Mouse (Mus musculus): Measurements from ENCODE around the gene Blm. TPM values are rescaled to one million over a fixed set of nuclear protein-coding genes. Genes with fewer than 3 reads are reported as not detected.

The Blm gene
- polyA plus RNA-seq, 1 experiment from 2014 or later = 12.9 TPM

GRCm38 (mm10) chr7:80429661-80430060, 105.3 kb downstream of the Blm start:
- H3K36me3 ChIP-seq (ENCODE audit: control insufficient read depth, insufficient read depth, low read length) = no peaks in the 10 kb centered on the region
- no peaks in the 10 kb centered on the region for H3K4me1 ChIP-seq (ENCODE audit: control insufficient read depth, insufficient read depth, low read length)
- no peaks in the 10 kb centered on the region for H3K27me3 ChIP-seq (ENCODE audit: control insufficient read depth, insufficient read depth, low read length)
- no peak for ATAC-seq (ENCODE audit: low FRiP score, low TSS enrichment)
- H3K27ac ChIP-seq (replicated peaks; ENCODE audit: low read depth, low read length) = no peak overlapping the region
- H3K9me3 ChIP-seq (ENCODE audit: control insufficient read depth, low read length) = no peaks in the 10 kb centered on the region
- 92% methylated on average over 12 of the region's 12 CpGs for WGBS
- no peak overlapping the region for H3K4me3 ChIP-seq (replicated peaks; ENCODE audit: low read depth, low read length)
- DNase-seq = no peak
- no peak overlapping the region for H3K9ac ChIP-seq (replicated peaks; ENCODE audit: low read length)
- no peak overlapping the region for H3K4me2 ChIP-seq (ENCODE audit: low read length)

DNA sequence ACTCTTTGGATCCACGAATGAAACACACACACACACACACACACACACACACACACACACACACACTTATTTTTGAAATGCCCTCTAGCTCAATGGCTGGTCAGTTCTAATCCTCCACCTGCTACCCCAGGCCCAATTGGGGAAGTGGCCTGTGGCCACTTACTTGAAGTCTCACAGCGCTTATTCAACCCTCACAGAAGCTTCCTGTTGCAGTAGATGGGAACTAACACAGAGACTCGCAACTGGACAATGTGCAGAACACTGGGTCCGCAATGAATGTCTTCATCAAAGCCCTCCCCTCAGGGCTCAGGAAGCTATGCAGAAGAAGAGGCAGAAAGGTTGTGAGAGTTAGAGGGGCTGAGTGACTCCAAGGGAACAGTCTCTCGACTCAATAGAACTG, 107.2 kb downstream of the Blm start:
- H3K36me3 ChIP-seq (ENCODE audit: control insufficient read depth, insufficient read depth, low read length) = no peaks in the 10 kb centered on the region
- H3K4me3 ChIP-seq (replicated peaks; ENCODE audit: low read depth, low read length) = no peak overlapping the region
- no peak overlapping the region for H3K9ac ChIP-seq (replicated peaks; ENCODE audit: low read length)
- no peaks in the 10 kb centered on the region for H3K27me3 ChIP-seq (ENCODE audit: control insufficient read depth, insufficient read depth, low read length)
- no peaks in the 10 kb centered on the region for H3K9me3 ChIP-seq (ENCODE audit: control insufficient read depth, low read length)
- no peak overlapping the region for H3K4me2 ChIP-seq (ENCODE audit: low read length)
- 84% methylated on average over 5 of the region's 5 CpGs for WGBS
- no peak for ATAC-seq (ENCODE audit: low FRiP score, low TSS enrichment)
- no peak overlapping the region for H3K27ac ChIP-seq (replicated peaks; ENCODE audit: low read depth, low read length)
- H3K4me1 ChIP-seq (ENCODE audit: control insufficient read depth, insufficient read depth, low read length) = no peaks in the 10 kb centered on the region
- no peak for DNase-seq

- ATAC-seq (ENCODE audit: low FRiP score, low TSS enrichment) = no peak
- WGBS = 77% methylated on average over 7 of the region's 7 CpGs
Measured at GRCm38 (mm10) chr7:80426363-80426762, 108.6 kb downstream of the Blm start.

DNA sequence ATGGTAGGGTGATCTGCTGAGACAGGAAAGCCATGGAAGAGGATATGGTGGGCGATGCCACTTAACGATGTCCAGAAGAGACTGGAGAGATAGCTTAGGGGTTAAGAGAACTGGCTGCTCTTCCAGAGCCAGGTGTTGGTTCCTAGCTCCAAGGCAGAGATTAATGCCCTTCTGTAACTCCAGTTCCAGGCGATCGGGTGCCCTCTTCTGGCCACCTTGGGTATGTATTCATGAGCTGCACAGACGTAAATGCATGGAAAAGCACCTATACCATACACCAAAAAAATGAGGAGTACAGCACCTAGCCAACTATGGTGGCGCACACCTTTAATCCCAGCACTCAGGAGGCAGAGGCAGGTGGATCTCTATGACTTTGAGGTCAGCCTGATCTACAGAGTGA, 110.2 kb downstream of the Blm start:
- H3K9ac ChIP-seq (replicated peaks; ENCODE audit: low read length) = no peak overlapping the region
- no peaks in the 10 kb centered on the region for H3K9me3 ChIP-seq (ENCODE audit: control insufficient read depth, low read length)
- H3K4me1 ChIP-seq (ENCODE audit: control insufficient read depth, insufficient read depth, low read length) = no peaks in the 10 kb centered on the region
- no peaks in the 10 kb centered on the region for H3K27me3 ChIP-seq (ENCODE audit: control insufficient read depth, insufficient read depth, low read length)
- ATAC-seq (ENCODE audit: low FRiP score, low TSS enrichment) (no peak), DNase-seq (no peak)
- 84% methylated on average over 6 of the region's 6 CpGs for WGBS
- H3K4me2 ChIP-seq (ENCODE audit: low read length) = no peak overlapping the region
- H3K36me3 ChIP-seq (ENCODE audit: control insufficient read depth, insufficient read depth, low read length) = no peaks in the 10 kb centered on the region
- no peak overlapping the region for H3K27ac ChIP-seq (replicated peaks; ENCODE audit: low read depth, low read length)
- no peak overlapping the region for H3K4me3 ChIP-seq (replicated peaks; ENCODE audit: low read depth, low read length)

More at GRCm38 (mm10) chr7:80426363-80426762, 108.6 kb downstream of the Blm start:
- no peaks in the 10 kb centered on the region for H3K27me3 ChIP-seq (ENCODE audit: control insufficient read depth, insufficient read depth, low read length)
- H3K4me3 ChIP-seq (replicated peaks; ENCODE audit: low read depth, low read length) = no peak overlapping the region
- H3K4me2 ChIP-seq (ENCODE audit: low read length) = no peak overlapping the region
- DNase-seq = no peak
- H3K4me1 ChIP-seq (ENCODE audit: control insufficient read depth, insufficient read depth, low read length) = no peaks in the 10 kb centered on the region
- H3K27ac ChIP-seq (replicated peaks; ENCODE audit: low read depth, low read length) = no peak overlapping the region
- H3K9ac ChIP-seq (replicated peaks; ENCODE audit: low read length) = no peak overlapping the region
- no peaks in the 10 kb centered on the region for H3K36me3 ChIP-seq (ENCODE audit: control insufficient read depth, insufficient read depth, low read length)
- no peaks in the 10 kb centered on the region for H3K9me3 ChIP-seq (ENCODE audit: control insufficient read depth, low read length)

GRCm38 (mm10) chr7:80422759-80423480, 112.0 kb downstream of the Blm start:
- no peaks in the 10 kb centered on the region for H3K9me3 ChIP-seq (ENCODE audit: control insufficient read depth, low read length)
- H3K4me1 ChIP-seq (ENCODE audit: control insufficient read depth, insufficient read depth, low read length) = no peaks in the 10 kb centered on the region
- no peak overlapping the region for H3K4me3 ChIP-seq (replicated peaks; ENCODE audit: low read depth, low read length)
- H3K27ac ChIP-seq (replicated peaks; ENCODE audit: low read depth, low read length) = no peak overlapping the region
- H3K9ac ChIP-seq (replicated peaks; ENCODE audit: low read length) = no peak overlapping the region
- no peaks in the 10 kb centered on the region for H3K36me3 ChIP-seq (ENCODE audit: control insufficient read depth, insufficient read depth, low read length)
- ATAC-seq (ENCODE audit: low FRiP score, low TSS enrichment) (no peak), DNase-seq (peak; percentile 53)
- no peaks in the 10 kb centered on the region for H3K27me3 ChIP-seq (ENCODE audit: control insufficient read depth, insufficient read depth, low read length)
- H3K4me2 ChIP-seq (ENCODE audit: low read length) = peak overlapping the region; percentile 15; the same call in 1 of the 2 replicates
- 24% methylated on average over 20 of the region's 20 CpGs for whole genome bisulfite sequencing

DNA sequence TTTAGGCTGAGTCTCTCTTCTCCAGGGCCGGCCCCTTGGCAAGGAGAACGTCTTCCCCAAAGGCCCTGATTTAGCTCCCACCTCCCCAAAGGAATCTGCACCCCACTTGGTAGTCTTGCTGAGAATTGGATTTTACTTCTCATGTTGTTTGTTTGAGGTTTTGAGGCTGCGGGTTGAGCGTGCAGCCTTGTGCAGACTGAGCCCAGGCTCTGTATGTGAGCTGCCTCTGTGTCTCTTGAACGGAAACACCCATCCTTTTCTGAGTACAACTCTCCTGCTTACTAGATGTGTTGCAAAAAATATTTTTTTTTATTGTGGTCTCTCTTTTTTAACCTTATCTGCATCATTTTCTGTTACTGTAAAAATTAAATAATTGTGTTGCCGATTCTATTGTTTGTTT, 113.3 kb downstream of the Blm start:
- WGBS = 91% methylated on average over 6 of the region's 6 CpGs
- ATAC-seq (ENCODE audit: low FRiP score, low TSS enrichment) = no peak

DNA sequence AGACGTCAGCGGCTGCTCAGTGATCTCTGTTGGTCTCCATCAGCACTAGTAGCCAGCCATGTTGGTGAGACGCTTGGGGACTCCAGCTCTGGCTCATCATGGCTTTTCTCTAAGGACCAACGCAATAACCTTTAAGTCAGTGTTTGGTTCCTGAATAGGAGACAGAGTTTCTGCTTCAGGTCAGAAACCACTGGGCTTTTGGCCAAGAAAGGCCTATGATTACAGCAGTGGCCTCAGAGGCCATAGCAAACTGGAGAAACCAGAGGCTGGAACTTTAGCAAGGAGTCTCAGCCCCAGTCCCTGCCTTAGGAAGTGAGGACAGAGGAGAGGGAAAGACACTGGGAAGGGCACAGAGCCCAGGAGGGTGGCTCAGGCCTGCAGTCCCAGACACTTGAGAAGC, 114.3 kb downstream of the Blm start:
- no peak overlapping the region for H3K4me3 ChIP-seq (replicated peaks; ENCODE audit: low read depth, low read length)
- no peaks in the 10 kb centered on the region for H3K4me1 ChIP-seq (ENCODE audit: control insufficient read depth, insufficient read depth, low read length)
- H3K4me2 ChIP-seq (ENCODE audit: low read length) = no peak overlapping the region
- 89% methylated on average over 4 of the region's 4 CpGs for WGBS
- no peaks in the 10 kb centered on the region for H3K36me3 ChIP-seq (ENCODE audit: control insufficient read depth, insufficient read depth, low read length)
- H3K9ac ChIP-seq (replicated peaks; ENCODE audit: low read length) = no peak overlapping the region
- H3K9me3 ChIP-seq (ENCODE audit: control insufficient read depth, low read length) = no peaks in the 10 kb centered on the region
- no peaks in the 10 kb centered on the region for H3K27me3 ChIP-seq (ENCODE audit: control insufficient read depth, insufficient read depth, low read length)
- no peak overlapping the region for H3K27ac ChIP-seq (replicated peaks; ENCODE audit: low read depth, low read length)
- ATAC-seq (ENCODE audit: low FRiP score, low TSS enrichment) (no peak), DNase-seq (no peak)

More for the DNA sequence above, 113.3 kb downstream of the Blm start:
- H3K4me2 ChIP-seq (ENCODE audit: low read length) = no peak overlapping the region
- H3K9ac ChIP-seq (replicated peaks; ENCODE audit: low read length) = no peak overlapping the region
- no peak overlapping the region for H3K27ac ChIP-seq (replicated peaks; ENCODE audit: low read depth, low read length)
- DNase-seq = no peak
- no peaks in the 10 kb centered on the region for H3K9me3 ChIP-seq (ENCODE audit: control insufficient read depth, low read length)
- no peaks in the 10 kb centered on the region for H3K4me1 ChIP-seq (ENCODE audit: control insufficient read depth, insufficient read depth, low read length)
- no peaks in the 10 kb centered on the region for H3K36me3 ChIP-seq (ENCODE audit: control insufficient read depth, insufficient read depth, low read length)
- H3K4me3 ChIP-seq (replicated peaks; ENCODE audit: low read depth, low read length) = no peak overlapping the region
- H3K27me3 ChIP-seq (ENCODE audit: control insufficient read depth, insufficient read depth, low read length) = no peaks in the 10 kb centered on the region

DNA sequence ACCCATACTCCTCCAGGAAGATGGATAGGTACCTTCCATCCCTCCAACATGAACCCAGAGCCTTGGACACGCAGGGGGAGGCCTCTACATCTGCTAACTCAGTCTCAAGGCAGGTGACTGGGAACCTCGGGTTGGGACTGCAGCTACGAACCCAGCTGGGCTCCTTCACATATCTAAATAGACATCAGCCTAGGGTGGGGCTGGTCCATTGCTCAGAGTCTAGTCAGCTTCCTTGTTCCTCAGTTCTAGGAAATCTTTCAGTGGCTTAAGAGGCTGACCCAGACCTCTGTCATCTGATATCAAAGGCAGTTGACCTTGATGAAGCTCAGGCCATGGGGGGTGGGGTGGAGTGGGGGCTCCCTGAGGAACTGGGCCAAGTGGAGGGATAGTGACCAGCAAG, 115.6 kb downstream of the Blm start:
- Histone ChIP-seq H3K27ac (replicated peaks; ENCODE audit: low read depth, low read length) (no peak overlapping the region), H3K4me2 (ENCODE audit: low read length) (no peak overlapping the region), H3K4me1 (ENCODE audit: control insufficient read depth, insufficient read depth, low read length) (no peaks in the 10 kb centered on the region), H3K36me3 (ENCODE audit: control insufficient read depth, insufficient read depth, low read length) (no peaks in the 10 kb centered on the region), H3K9me3 (ENCODE audit: control insufficient read depth, low read length) (no peaks in the 10 kb centered on the region), H3K9ac (replicated peaks; ENCODE audit: low read length) (no peak overlapping the region), H3K4me3 (replicated peaks; ENCODE audit: low read depth, low read length) (no peak overlapping the region), H3K27me3 (ENCODE audit: control insufficient read depth, insufficient read depth, low read length) (no peaks in the 10 kb centered on the region)
- WGBS = 68% methylated on average over 3 of the region's 3 CpGs
- ATAC-seq (ENCODE audit: low FRiP score, low TSS enrichment) (no peak), DNase-seq (no peak)

- ATAC-seq (ENCODE audit: low FRiP score, low TSS enrichment) = no peak
- no peak overlapping the region for H3K4me2 ChIP-seq (ENCODE audit: low read length)
- H3K4me1 ChIP-seq (ENCODE audit: control insufficient read depth, insufficient read depth, low read length) = no peaks in the 10 kb centered on the region
- H3K4me3 ChIP-seq (replicated peaks; ENCODE audit: low read depth, low read length) = no peak overlapping the region
- H3K9ac ChIP-seq (replicated peaks; ENCODE audit: low read length) = no peak overlapping the region
- no peaks in the 10 kb centered on the region for H3K36me3 ChIP-seq (ENCODE audit: control insufficient read depth, insufficient read depth, low read length)
- no peak for DNase-seq
- WGBS = 90% methylated on average over 3 of the region's 3 CpGs
- no peak overlapping the region for H3K27ac ChIP-seq (replicated peaks; ENCODE audit: low read depth, low read length)
- no peaks in the 10 kb centered on the region for H3K9me3 ChIP-seq (ENCODE audit: control insufficient read depth, low read length)
- no peaks in the 10 kb centered on the region for H3K27me3 ChIP-seq (ENCODE audit: control insufficient read depth, insufficient read depth, low read length)
Measured at GRCm38 (mm10) chr7:80418036-80418435, 116.9 kb downstream of the Blm start.

Measured in midbrain, embryonic 14.5 days (tissue).